Comparison of ENCODE assay signal across 9 mouse cellular contexts in genomic region chr12:90274621-90275236, GRCm38 (mm10).
DNase-seq lines count a peak whose midpoint lies in the region.
"Had no signal": no experiment of that assay in that cellular context is flagged by ENCODE, and none has a peak within 500 bp of the region (broad histone marks: within the 10 kb centered on the region; RNA-seq: fewer than 3 reads in every experiment).

No protein-coding gene starts in this region.

- DNase-seq in Muller cell, postnatal 12 days (ENCODE audit: inconsistent ontology term) = peak; percentile 92
- peak; percentile 83 for DNase-seq in brain, adult 2 months (ENCODE audit: low read depth, low spot score)
- peak; percentile 25 to 50 for DNase-seq in frontal cortex, adult 2 months (ENCODE audit: extremely low spot score in 1 of 2, low spot score in 1 of 2)
- DNase-seq in left cerebral cortex, adult 9 months (ENCODE audit: low spot score in 2 of 2) = peak; percentile 25 to 52
- DNase-seq in ovary, postnatal 10 days (ENCODE audit: low spot score) = no peak
- no peak for DNase-seq in heart, postnatal 25 days (ENCODE audit: low spot score)
- no peak for DNase-seq in kidney, adult 9 months
- DNase-seq: embryo, embryonic 11 days; heart, adult 18-20 months had no signal

- intact Hi-C loops in heart, postnatal 25 days (cut with DNase I) = no loop called here

Comparison
In these comparisons a context has a peak if more than half of its experiments do, and no peak if none do; other contexts are left out.
1. DNase-seq: peak in Muller cell, postnatal 12 days (single experiment), brain, adult 2 months (single experiment), frontal cortex, adult 2 months (2 of 2) and left cerebral cortex, adult 9 months (2 of 2); none in ovary, postnatal 10 days (single experiment), heart, postnatal 25 days (single experiment) and kidney, adult 9 months (single experiment).